Mouse (Mus musculus) bone marrow macrophage, adult 2 months (primary cell): ENCODE results near the gene Senp1.

Experiments used
- CTCF ChIP-seq: IDR thresholded peaks from 2 replicates; pipeline ENCODE4 v1.5.1; 2012; ENCODE audit warnings: low read depth, mild to moderate bottlenecking, low read length, moderate library complexity
- POLR2A ChIP-seq: IDR thresholded peaks from 2 replicates; pipeline ENCODE4 v1.6.1; 2012; ENCODE audit warnings: mild to moderate bottlenecking, low read depth, low read length, borderline replicate concordance

DNA sequence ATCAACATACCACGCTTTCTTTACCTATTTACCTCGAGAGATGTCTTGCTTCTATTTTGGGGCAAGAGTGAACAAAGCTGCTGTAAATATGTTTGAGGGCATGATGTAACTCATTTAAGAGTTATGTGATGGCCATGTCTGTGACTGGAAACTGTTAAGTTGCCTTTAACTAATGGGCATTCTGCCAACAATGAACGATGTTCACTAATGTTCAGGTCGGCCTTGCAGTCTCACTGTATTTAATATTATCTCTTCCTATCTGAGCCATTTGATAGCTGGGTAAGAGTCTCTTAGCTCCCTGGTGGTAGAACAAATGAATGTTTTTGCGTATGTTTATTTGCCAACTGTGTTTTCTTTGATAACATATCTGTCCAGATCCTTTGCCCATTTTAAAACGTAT, 13.0 kb upstream of the Senp1 start:
- TF ChIP-seq POLR2A = no peak
- no peak for TF ChIP-seq CTCF
